Mouse (Mus musculus): ENCODE results near the gene Fbxo28.
A peak's percentile ranks its signal among the peaks of the same experiment; 100 is the strongest.

Fbxo28 gene

GRCm38 (mm10) chr1:182284795-182285194, 56.6 kb downstream of the Fbxo28 start:
- peak; percentile 83 for DNase-seq

GRCm38 (mm10) chr1:182283231-182283630, 58.2 kb downstream of the Fbxo28 start:
- DNase-seq = peak; percentile 94

- peak; percentile 99 for DNase-seq
Observed at GRCm38 (mm10) chr1:182282091-182283075, 59.0 kb downstream of the Fbxo28 start, which contains the start of gene Degs1. TSS of gene Degs1 (minus strand) at chr1:182282804.

- DNase-seq = peak; percentile 89
Observed at GRCm38 (mm10) chr1:182281251-182281711, 60.1 kb downstream of the Fbxo28 start.

- peak; percentile 82 for DNase-seq
Observed at GRCm38 (mm10) chr1:182280577-182280976, 60.9 kb downstream of the Fbxo28 start.

- DNase-seq = peak; percentile 70
Observed at GRCm38 (mm10) chr1:182280046-182280445, 61.4 kb downstream of the Fbxo28 start.

- DNase-seq = no peak
Observed at GRCm38 (mm10) chr1:182279436-182279835, 62.0 kb downstream of the Fbxo28 start.

GRCm38 (mm10) chr1:182275109-182275508, 66.3 kb downstream of the Fbxo28 start:
- no peak for DNase-seq

GRCm38 (mm10) chr1:182271632-182272031, 69.8 kb downstream of the Fbxo28 start:
- DNase-seq = no peak

- DNase-seq = no peak
Observed at GRCm38 (mm10) chr1:182271130-182271529, 70.3 kb downstream of the Fbxo28 start.

GRCm38 (mm10) chr1:182268317-182268716, 73.1 kb downstream of the Fbxo28 start:
- DNase-seq = no peak

GRCm38 (mm10) chr1:182266028-182266525, 75.4 kb downstream of the Fbxo28 start:
- no peak for DNase-seq

All from heart, adult 11 months (tissue).